Comparison of ENCODE assay signal across 12 mouse cellular contexts in genomic region chr13:51725926-51726574, GRCm38 (mm10).
DNase-seq lines count a peak whose midpoint lies in the region; ATAC-seq and TF ChIP-seq lines count a peak whose summit lies in the region.
"Had no signal": no experiment of that assay in that cellular context is flagged by ENCODE, and none has a peak within 500 bp of the region (broad histone marks: within the 10 kb centered on the region; RNA-seq: fewer than 3 reads in every experiment).

No protein-coding gene starts in this region.

- H3K27me3 ChIP-seq in kidney, postnatal 0 days (ENCODE audit: insufficient read depth, low read length), result no peaks in the 10 kb centered on the region
- H3K27me3 ChIP-seq in kidney, embryonic 16.5 days (ENCODE audit: insufficient read depth, low read length), result no peaks in the 10 kb centered on the region
- H3K27me3 ChIP-seq in embryonic facial prominence, embryonic 13.5 days, result no peaks in the 10 kb centered on the region
- H3K27me3 ChIP-seq: midbrain, embryonic 13.5 days had no signal

- no peak overlapping the region for H3K27ac ChIP-seq in kidney, postnatal 0 days
- H3K27ac ChIP-seq in kidney, embryonic 16.5 days (ENCODE audit: low read length), result no peak overlapping the region
- peak overlapping the region; percentile 33; the same call in 1 of the 2 replicates for H3K27ac ChIP-seq in embryonic facial prominence, embryonic 13.5 days
- H3K27ac ChIP-seq in layer of hippocampus, adult 2 months, result no peak overlapping the region
- H3K27ac ChIP-seq: hindbrain, embryonic 14.5 days; midbrain, embryonic 13.5 days had no signal

- TF ChIP-seq CTCF in kidney, postnatal 0 days (IDR thresholded peaks at IDR 0.05; ENCODE audit: low read depth), result no peak
- TF ChIP-seq CTCF in layer of hippocampus, adult 2 months (conservative IDR thresholded peaks at IDR 0.05), result no peak

- no peak for DNase-seq in kidney, postnatal 0 days (ENCODE audit: low spot score)
- peak; percentile 44 for DNase-seq in liver
- no peak for DNase-seq in heart, postnatal 36 days
- DNase-seq in c-Kit-positive CD71-positive TER-119-positive erythroid progenitor cells, embryonic 14.5 days (ENCODE audit: low spot score), result no peak
- DNase-seq in kidney, postnatal 4 days, result no peak
- no peak for DNase-seq in layer of hippocampus, adult 2 months (ENCODE audit: low spot score in 2 of 2)
- DNase-seq: lung, embryonic 14.5 days; thymus, adult 2 months had no signal

- H3K36me3 ChIP-seq in kidney, postnatal 0 days (ENCODE audit: insufficient read depth, low read length), result no peaks in the 10 kb centered on the region
- no peaks in the 10 kb centered on the region for H3K36me3 ChIP-seq in kidney, embryonic 16.5 days (ENCODE audit: insufficient read depth, low read length)
- H3K36me3 ChIP-seq in embryonic facial prominence, embryonic 13.5 days, result no peaks in the 10 kb centered on the region
- H3K36me3 ChIP-seq: midbrain, embryonic 13.5 days had no signal

- 50% methylated on average over 8 of the region's 8 CpGs for WGBS in kidney, postnatal 0 days
- 56% methylated on average over 8 of the region's 8 CpGs for WGBS in kidney, embryonic 16.5 days
- 31% methylated on average over 8 of the region's 8 CpGs for WGBS in embryonic facial prominence, embryonic 13.5 days

- H3K9me3 ChIP-seq in kidney, postnatal 0 days (replicated peaks; ENCODE audit: low read length), result no peaks in the 10 kb centered on the region
- H3K9me3 ChIP-seq in kidney, embryonic 16.5 days (ENCODE audit: low read length), result no peaks in the 10 kb centered on the region
- no peaks in the 10 kb centered on the region for H3K9me3 ChIP-seq in embryonic facial prominence, embryonic 13.5 days
- H3K9me3 ChIP-seq: midbrain, embryonic 13.5 days had no signal

- no peak overlapping the region for H3K4me3 ChIP-seq in kidney, postnatal 0 days (replicated peaks; ENCODE audit: low read depth, low read length)
- H3K4me3 ChIP-seq in kidney, embryonic 16.5 days (ENCODE audit: low read length), result no peak overlapping the region
- no peak overlapping the region for H3K4me3 ChIP-seq in embryonic facial prominence, embryonic 13.5 days
- no peak overlapping the region for H3K4me3 ChIP-seq in layer of hippocampus, adult 2 months
- H3K4me3 ChIP-seq: midbrain, embryonic 13.5 days had no signal

- 0 out of 2 replicates have a peak, but pooled peaks cover 3% of the 10 kb centered on the region for H3K4me1 ChIP-seq in kidney, postnatal 0 days (replicated peaks; ENCODE audit: insufficient read depth, low read length)
- H3K4me1 ChIP-seq in kidney, embryonic 16.5 days (ENCODE audit: insufficient read depth, low read length), result peaks cover 28% of the 10 kb centered on the region
- peaks cover 38% of the 10 kb centered on the region for H3K4me1 ChIP-seq in embryonic facial prominence, embryonic 13.5 days

- ATAC-seq in kidney, postnatal 0 days (replicated peaks; ENCODE audit: low FRiP score, low read depth), result 0 out of 2 replicates have a peak, but pooled peaks have one; percentile 24
- no peak for ATAC-seq in kidney, embryonic 16.5 days (ENCODE audit: low FRiP score, low TSS enrichment)
- ATAC-seq in embryonic facial prominence, embryonic 13.5 days (ENCODE audit: insufficient number of reproducible peaks, insufficient read depth, low FRiP score, low TSS enrichment, low read depth), result no peak
- ATAC-seq: midbrain, embryonic 13.5 days had no signal

- no peak overlapping the region for H3K4me2 ChIP-seq in kidney, postnatal 0 days (ENCODE audit: low read length)
- H3K4me2 ChIP-seq in kidney, embryonic 16.5 days (replicated peaks; ENCODE audit: low read depth, low read length), result no peak overlapping the region
- H3K4me2 ChIP-seq in embryonic facial prominence, embryonic 13.5 days, result no peak overlapping the region
- H3K4me2 ChIP-seq: hindbrain, embryonic 14.5 days; lung, embryonic 14.5 days; midbrain, embryonic 13.5 days had no signal

- H3K9ac ChIP-seq in kidney, postnatal 0 days (ENCODE audit: low read depth, low read length), result no peak overlapping the region
- no peak overlapping the region for H3K9ac ChIP-seq in kidney, embryonic 16.5 days (replicated peaks; ENCODE audit: low read length)
- H3K9ac ChIP-seq in embryonic facial prominence, embryonic 13.5 days, result 0 out of 2 replicates have a peak overlapping the region, but pooled peaks have one; percentile 7
- H3K9ac ChIP-seq: hindbrain, embryonic 14.5 days; lung, embryonic 14.5 days; midbrain, embryonic 13.5 days had no signal

- intact Hi-C loops in heart, postnatal 36 days (cut with DNase I), result loop anchor here (5.0 kb wide), 1 partner anchor 86 kb away; no protein-coding TSS in a partner anchor
